Mouse (Mus musculus): ENCODE data around the gene Lypd6b. TPM values are rescaled to one million over a fixed set of nuclear protein-coding genes. Genes with fewer than 3 reads are reported as not detected.

The Lypd6b gene
- polyA plus RNA-seq, 1 experiment from 2014 or later = 3.1 TPM

DNA sequence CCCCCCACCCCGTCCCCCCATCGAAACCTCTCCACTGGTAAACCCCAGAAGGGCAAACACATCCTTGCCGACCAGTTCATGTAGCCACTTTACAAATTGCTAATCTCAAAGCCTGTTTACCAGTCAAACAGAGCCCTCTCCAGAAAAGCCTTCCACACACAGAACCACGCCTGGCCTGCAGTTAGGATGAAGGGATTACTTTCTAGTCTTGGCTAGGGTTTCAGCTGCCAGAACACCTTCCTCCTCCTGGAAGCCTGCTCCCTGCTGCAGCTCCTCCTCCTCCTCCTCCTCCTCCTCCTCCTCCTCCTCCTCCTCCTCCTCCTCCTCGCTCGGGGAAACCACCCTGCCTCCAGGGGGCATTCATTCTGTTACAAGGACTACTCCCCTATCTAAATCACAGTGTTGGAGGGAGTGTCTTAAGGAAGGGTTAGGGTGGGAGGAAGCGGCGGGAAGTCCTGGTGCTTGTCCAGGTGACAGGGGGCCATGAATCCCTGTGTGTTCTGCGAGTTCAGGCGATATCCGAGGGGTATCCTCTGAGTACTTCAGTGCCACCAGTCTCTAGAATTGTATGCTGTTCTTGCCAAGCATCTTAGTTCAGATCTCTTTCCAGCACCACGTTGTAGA lies 73.6 kb downstream of the Lypd6b start:
- no peak overlapping the region for H3K4me2 ChIP-seq (replicated peaks)
- H3K4me1 ChIP-seq = no peaks in the 10 kb centered on the region
- H3K36me3 ChIP-seq = no peaks in the 10 kb centered on the region

DNA sequence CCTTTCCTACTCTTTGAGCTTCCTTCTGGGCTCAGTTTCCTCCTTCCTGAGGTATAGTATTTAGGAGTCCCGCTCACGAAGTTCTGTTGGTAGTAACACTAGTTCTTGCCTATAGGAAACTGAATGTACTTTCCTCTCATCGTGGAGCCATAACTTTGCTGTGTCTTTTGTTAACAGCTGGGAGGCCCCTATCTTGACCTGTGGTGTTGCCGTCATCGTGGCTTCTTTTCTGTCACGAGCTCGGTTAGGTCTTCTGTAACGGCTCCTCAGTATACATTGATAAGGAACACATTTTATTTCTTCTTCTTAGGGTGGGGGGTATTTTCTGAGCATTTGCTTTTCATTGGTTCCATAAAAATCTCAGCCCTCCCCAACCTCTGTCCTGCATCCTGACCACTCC lies 74.2 kb downstream of the Lypd6b start:
- Histone ChIP-seq H3K27me3 (replicated peaks) (no peaks in the 10 kb centered on the region), H3K9ac (no peak overlapping the region), H3K9me3 (no peaks in the 10 kb centered on the region), H3K36me3 (no peaks in the 10 kb centered on the region), H3K27ac (no peak overlapping the region), H3K4me3 (no peak overlapping the region), H3K4me1 (no peaks in the 10 kb centered on the region), H3K4me2 (replicated peaks) (no peak overlapping the region)
- ATAC-seq (ENCODE audit: low FRiP score, low read depth) = no peak
- WGBS = 71% methylated on average over 8 of the region's 8 CpGs

More for the DNA sequence above, 73.6 kb downstream of the Lypd6b start:
- ATAC-seq (ENCODE audit: low FRiP score, low read depth) = no peak
- Histone ChIP-seq H3K27me3 (replicated peaks) (no peaks in the 10 kb centered on the region), H3K27ac (no peak overlapping the region), H3K9me3 (no peaks in the 10 kb centered on the region), H3K9ac (no peak overlapping the region), H3K4me3 (no peak overlapping the region)
- 35% methylated on average over 10 of the region's 12 CpGs for WGBS

DNA sequence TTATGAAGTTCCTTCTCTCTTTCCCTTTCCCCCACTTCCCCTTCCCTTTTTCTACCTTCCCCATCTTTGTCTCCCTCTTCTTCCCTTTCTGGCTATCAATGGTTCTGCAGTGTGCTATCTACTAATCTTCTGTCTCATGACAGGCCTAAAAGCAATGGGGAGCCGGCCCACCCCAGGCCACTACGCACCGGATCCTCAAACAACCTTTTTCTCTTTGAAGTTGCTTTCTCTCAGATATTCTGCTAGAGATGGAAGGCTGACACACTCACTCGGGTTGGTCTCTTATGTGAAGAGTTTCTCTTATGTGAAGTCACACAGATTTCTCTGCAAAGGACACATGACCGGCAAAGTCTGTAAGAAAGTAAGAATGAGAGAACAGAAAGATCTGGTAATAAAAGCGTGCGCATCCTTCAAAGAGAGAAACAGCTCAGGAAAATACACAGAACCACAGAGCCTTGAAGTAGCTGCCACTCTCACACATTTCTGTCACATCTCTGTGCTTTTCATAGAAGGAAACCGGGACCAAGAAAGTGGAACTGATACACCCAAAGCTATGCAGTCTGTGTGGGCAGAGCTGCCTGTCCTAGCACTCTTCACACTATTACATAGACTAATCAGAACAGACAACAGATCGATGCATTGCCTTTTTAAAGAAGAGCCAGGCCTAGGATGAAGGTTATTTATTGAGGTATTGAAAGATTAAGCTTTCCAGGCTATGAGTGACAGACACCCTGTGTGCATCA lies 80.8 kb downstream of the Lypd6b start:
- Histone ChIP-seq H3K4me3 (no peak overlapping the region), H3K9ac (no peak overlapping the region), H3K4me2 (replicated peaks) (no peak overlapping the region), H3K36me3 (no peaks in the 10 kb centered on the region), H3K9me3 (no peaks in the 10 kb centered on the region), H3K27me3 (replicated peaks) (no peaks in the 10 kb centered on the region), H3K27ac (no peak overlapping the region), H3K4me1 (no peaks in the 10 kb centered on the region)
- WGBS = 87% methylated on average over 9 of the region's 9 CpGs
- no peak for ATAC-seq (ENCODE audit: low FRiP score, low read depth)

DNA sequence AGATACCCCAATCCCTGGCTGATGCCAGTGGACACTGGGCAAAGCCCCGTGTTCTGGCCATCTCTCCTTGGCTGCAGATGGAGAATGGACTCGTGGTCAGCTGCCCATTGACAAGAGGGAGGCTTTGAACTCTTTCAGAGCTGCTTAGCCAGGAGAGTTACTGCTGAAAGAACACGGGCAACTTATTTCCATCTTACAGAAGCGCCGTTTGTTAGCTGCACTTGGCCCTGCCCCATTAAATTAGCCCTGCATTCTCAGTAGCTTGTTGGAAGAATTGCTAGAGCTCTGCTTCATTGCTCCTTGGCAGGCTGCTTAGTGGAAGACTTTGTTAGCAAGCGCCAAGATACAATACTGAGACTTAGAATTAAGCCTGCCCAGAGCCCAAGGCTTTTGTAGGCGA lies 81.6 kb downstream of the Lypd6b start:
- 72% methylated on average over 7 of the region's 7 CpGs for WGBS
- no peaks in the 10 kb centered on the region for H3K9me3 ChIP-seq
- no peak for ATAC-seq (ENCODE audit: low FRiP score, low read depth)
- H3K27ac ChIP-seq = no peak overlapping the region
- H3K4me1 ChIP-seq = no peaks in the 10 kb centered on the region
- H3K9ac ChIP-seq = no peak overlapping the region
- no peak overlapping the region for H3K4me3 ChIP-seq
- no peak overlapping the region for H3K4me2 ChIP-seq (replicated peaks)
- H3K36me3 ChIP-seq = no peaks in the 10 kb centered on the region
- H3K27me3 ChIP-seq (replicated peaks) = no peaks in the 10 kb centered on the region

DNA sequence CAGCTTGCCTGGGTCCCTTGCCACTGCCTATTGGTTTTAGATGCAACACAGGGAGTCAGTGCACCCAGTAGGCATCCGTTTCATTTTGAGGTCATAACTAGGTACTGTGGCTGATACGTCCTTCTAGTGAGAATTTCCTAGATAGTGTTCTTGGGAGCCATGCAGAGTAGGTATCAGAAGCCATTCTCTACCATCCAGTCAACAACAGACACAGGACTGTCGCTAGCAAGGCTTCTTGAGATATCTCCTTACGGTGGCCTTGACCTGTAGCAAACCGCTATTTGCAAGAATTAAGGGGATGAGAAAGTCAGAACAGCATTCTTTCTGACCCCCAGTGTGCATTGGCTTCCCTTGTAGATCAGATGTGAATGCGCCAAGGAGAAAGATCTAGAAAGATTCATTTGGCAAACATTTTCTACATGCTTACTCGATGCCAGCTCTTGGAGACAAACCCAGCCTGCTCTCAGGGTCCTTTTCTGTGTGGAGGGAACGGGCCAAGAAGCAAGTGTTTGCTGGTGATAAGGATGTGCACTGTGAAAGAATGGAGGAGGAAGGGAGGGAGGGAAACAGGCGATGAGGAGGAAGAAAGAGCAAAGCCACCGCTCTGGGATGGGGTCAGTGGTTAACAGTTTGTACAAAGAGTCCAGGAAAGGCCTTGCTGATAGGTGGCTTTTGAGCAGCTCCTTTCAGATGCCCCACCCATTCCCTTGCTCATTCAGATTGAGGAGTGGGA lies 82.5 kb downstream of the Lypd6b start:
- Histone ChIP-seq H3K9me3 (no peaks in the 10 kb centered on the region), H3K36me3 (no peaks in the 10 kb centered on the region), H3K27me3 (replicated peaks) (no peaks in the 10 kb centered on the region), H3K4me3 (no peak overlapping the region), H3K9ac (no peak overlapping the region), H3K27ac (no peak overlapping the region), H3K4me2 (replicated peaks) (no peak overlapping the region), H3K4me1 (no peaks in the 10 kb centered on the region)
- ATAC-seq (ENCODE audit: low FRiP score, low read depth) = no peak
- 91% methylated on average over 10 of the region's 10 CpGs for WGBS

DNA sequence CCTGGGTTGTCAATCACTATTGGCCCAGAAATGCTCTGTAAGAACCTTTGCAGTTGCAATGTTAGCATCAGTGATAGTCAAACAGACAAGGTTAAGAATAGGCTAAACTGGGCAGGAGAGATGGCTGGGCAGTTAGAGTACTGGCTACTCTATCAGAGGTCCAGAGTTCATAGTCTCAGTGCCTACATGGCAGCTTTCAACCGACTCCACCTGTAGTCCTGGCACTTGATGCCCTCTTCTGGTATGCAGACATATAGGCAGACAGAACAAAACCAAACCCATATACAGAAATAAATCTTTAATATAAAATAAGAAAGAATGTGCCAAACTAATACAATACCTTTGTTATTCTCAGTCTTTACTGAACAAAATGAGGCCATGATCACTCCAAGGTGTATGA lies 83.5 kb downstream of the Lypd6b start:
- H3K4me2 ChIP-seq (replicated peaks) = no peak overlapping the region
- no peak for ATAC-seq (ENCODE audit: low FRiP score, low read depth)
- H3K36me3 ChIP-seq = no peaks in the 10 kb centered on the region
- no peak overlapping the region for H3K27ac ChIP-seq
- no peak overlapping the region for H3K9ac ChIP-seq
- WGBS = 92% methylated on average over 1 of the region's 1 CpGs
- no peaks in the 10 kb centered on the region for H3K9me3 ChIP-seq
- H3K27me3 ChIP-seq (replicated peaks) = no peaks in the 10 kb centered on the region
- H3K4me1 ChIP-seq = no peaks in the 10 kb centered on the region
- no peak overlapping the region for H3K4me3 ChIP-seq

DNA sequence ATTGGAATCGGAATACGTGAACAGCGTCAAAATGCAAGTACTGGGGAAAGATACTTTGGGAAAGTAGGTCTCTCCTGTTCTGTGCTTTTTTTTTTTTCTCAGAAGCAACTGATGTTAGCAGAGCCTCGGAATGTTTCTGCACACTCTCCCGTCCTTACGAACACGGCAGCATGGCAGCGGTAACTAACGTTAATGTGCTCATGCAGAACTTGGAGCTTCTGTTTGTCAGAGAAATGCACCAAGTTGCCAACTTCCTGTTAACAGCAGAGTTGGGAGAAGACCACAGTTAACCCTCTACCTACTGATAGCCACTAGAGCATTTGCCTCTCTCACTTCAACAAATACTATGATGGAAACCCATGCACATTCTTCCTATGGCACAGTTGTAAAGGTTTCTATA lies 93.0 kb downstream of the Lypd6b start:
- Histone ChIP-seq H3K9ac (no peak overlapping the region), H3K9me3 (no peaks in the 10 kb centered on the region), H3K4me2 (replicated peaks) (no peak overlapping the region), H3K4me1 (no peaks in the 10 kb centered on the region), H3K27me3 (replicated peaks) (no peaks in the 10 kb centered on the region), H3K36me3 (no peaks in the 10 kb centered on the region), H3K4me3 (no peak overlapping the region), H3K27ac (no peak overlapping the region)
- WGBS = 89% methylated on average over 9 of the region's 9 CpGs
- ATAC-seq (ENCODE audit: low FRiP score, low read depth) = no peak

DNA sequence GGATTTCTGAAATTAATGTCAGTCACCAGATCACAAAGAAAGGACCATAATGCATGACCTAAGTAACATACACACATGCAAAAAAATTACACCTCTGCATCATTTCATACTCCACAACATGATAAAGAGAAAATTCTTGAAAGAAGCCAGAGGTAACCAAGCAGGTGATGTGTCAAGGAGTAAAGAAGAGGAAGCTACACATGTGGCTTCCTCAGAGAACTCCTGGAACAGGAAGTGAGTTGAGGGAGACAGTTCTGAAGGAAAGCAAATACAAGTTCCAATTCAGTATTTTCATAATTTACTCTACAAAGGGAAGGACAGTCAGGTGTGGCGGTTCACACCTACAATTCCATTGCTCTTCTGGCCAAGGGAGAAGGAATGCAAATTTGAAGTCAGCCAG lies 93.5 kb downstream of the Lypd6b start:
- no peaks in the 10 kb centered on the region for H3K27me3 ChIP-seq (replicated peaks)
- H3K9me3 ChIP-seq = no peaks in the 10 kb centered on the region
- H3K9ac ChIP-seq = no peak overlapping the region
- no peaks in the 10 kb centered on the region for H3K4me1 ChIP-seq
- 100% methylated on average over 1 of the region's 1 CpGs for WGBS
- H3K4me3 ChIP-seq = no peak overlapping the region
- no peaks in the 10 kb centered on the region for H3K36me3 ChIP-seq
- H3K27ac ChIP-seq = no peak overlapping the region
- H3K4me2 ChIP-seq (replicated peaks) = no peak overlapping the region
- ATAC-seq (ENCODE audit: low FRiP score, low read depth) = no peak

DNA sequence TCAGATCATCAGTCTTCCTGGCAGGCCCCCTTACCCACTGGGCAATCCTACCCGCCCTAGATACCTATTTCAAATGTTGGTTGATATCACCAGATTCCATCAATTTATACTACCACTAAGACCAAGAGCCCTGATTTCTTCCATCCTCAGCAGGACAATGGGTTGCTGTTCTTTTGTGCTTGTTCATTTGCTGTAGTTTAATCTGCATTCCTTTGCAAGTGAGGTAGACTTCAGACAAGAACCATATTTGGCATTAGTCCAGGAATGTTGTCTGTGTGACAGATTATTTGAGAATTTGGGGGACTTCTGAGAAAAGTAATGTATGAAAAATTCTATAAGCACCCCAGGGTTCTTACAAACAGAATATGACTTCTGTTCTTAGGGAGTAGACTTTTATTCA lies 95.0 kb downstream of the Lypd6b start:
- Histone ChIP-seq H3K4me1 (no peaks in the 10 kb centered on the region), H3K9me3 (no peaks in the 10 kb centered on the region), H3K27me3 (replicated peaks) (no peaks in the 10 kb centered on the region), H3K4me2 (replicated peaks) (no peak overlapping the region), H3K4me3 (no peak overlapping the region), H3K36me3 (no peaks in the 10 kb centered on the region), H3K27ac (no peak overlapping the region), H3K9ac (no peak overlapping the region)
- no peak for ATAC-seq (ENCODE audit: low FRiP score, low read depth)
- 89% methylated on average over 1 of the region's 1 CpGs for WGBS

DNA sequence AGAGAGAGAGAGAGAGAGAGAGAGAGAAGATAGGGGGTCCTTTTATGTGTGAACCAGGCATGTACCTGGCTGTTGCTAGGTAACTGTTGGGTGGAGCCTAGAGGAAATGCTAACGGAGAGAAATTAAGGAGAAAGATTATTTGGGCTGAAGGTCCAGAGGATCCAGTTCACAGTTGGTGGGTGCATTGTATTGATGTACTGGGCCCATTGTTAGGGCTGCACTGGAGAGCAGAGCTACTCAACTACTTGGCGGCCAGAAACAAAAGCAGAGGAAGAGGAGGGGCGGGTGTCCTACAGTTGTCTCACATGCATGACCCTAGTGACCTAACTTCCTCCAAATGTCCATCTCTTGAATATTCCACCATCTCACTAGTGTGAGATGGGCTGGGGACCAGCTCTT lies 96.5 kb downstream of the Lypd6b start:
- H3K27me3 ChIP-seq (replicated peaks) = no peaks in the 10 kb centered on the region
- H3K4me3 ChIP-seq = no peak overlapping the region
- ATAC-seq (ENCODE audit: low FRiP score, low read depth) = no peak
- no peak overlapping the region for H3K4me2 ChIP-seq (replicated peaks)
- WGBS = 21% methylated on average over 3 of the region's 3 CpGs
- no peaks in the 10 kb centered on the region for H3K9me3 ChIP-seq
- H3K4me1 ChIP-seq = no peaks in the 10 kb centered on the region
- H3K27ac ChIP-seq = no peak overlapping the region
- H3K36me3 ChIP-seq = no peaks in the 10 kb centered on the region
- H3K9ac ChIP-seq = no peak overlapping the region

DNA sequence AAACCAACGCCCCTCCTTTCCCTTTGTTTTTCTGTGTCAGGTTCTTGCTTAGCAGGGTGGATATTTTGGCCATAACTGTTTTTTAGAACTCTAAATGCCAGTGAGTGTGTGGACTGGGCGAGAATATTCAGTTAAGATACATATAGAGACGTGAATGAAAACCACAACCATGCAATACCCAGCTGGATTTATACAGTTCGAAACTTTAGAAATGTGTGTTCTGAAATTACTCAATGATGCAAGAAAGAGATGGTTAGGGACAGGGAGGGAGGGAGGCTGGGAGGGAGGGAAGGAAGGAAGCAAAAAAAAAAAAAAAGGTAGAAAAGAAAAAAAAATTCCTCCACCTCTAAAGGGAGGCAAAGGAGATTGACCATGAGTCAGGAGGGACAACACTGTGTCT lies 98.7 kb downstream of the Lypd6b start:
- H3K4me2 ChIP-seq (replicated peaks) = no peak overlapping the region
- H3K9ac ChIP-seq = no peak overlapping the region
- no peak overlapping the region for H3K27ac ChIP-seq
- H3K9me3 ChIP-seq = no peaks in the 10 kb centered on the region
- ATAC-seq (ENCODE audit: low FRiP score, low read depth) = no peak
- no peaks in the 10 kb centered on the region for H3K36me3 ChIP-seq
- H3K27me3 ChIP-seq (replicated peaks) = no peaks in the 10 kb centered on the region
- 85% methylated on average over 4 of the region's 4 CpGs for WGBS
- H3K4me3 ChIP-seq = no peak overlapping the region
- H3K4me1 ChIP-seq = no peaks in the 10 kb centered on the region

DNA sequence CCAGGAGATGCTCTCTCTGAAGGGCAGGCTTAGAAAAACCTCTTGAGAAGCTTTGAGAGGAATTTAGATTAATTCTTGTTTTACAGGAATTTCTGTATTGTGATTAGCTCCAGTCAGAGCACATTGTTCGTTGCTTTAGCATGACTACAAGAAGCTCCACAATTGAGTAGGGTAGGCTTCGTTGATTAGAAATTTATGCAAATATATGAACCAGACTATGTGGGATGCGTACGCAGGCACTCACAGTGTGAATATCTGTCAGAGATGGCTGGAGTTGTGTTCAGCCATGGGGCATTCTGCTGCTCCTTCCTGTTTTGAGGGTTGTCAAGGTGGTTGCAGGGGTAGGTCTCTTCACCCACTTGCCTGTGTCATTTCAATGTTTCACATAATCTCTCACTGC lies 100.9 kb downstream of the Lypd6b start:
- Histone ChIP-seq H3K9ac (no peak overlapping the region), H3K4me1 (no peaks in the 10 kb centered on the region), H3K4me2 (replicated peaks) (no peak overlapping the region), H3K9me3 (no peaks in the 10 kb centered on the region), H3K27me3 (replicated peaks) (no peaks in the 10 kb centered on the region), H3K27ac (no peak overlapping the region), H3K4me3 (no peak overlapping the region), H3K36me3 (no peaks in the 10 kb centered on the region)
- WGBS = 82% methylated on average over 4 of the region's 4 CpGs
- no peak for ATAC-seq (ENCODE audit: low FRiP score, low read depth)

Measured in neural tube, embryonic 12.5 days (tissue).